Mouse (Mus musculus) small intestine, adult 2 months (tissue): Measurements from ENCODE around the gene Abtb2. TPM values are rescaled to one million over a fixed set of nuclear protein-coding genes. Genes with fewer than 3 reads are reported as not detected.

Experiments used
- H3K27ac ChIP-seq: fragments of 200-500 bp; 2 replicates; pipeline ENCODE4 v1.5.1; 2012; ENCODE audit warnings: low read depth, low read length, control low read depth, inconsistent platforms; ENCODE audit not compliant: insufficient read depth
- H3K27me3 ChIP-seq: fragments of 200-500 bp; 2 replicates; pipeline ENCODE4 v1.6.1; 2012; ENCODE audit warnings: mild to moderate bottlenecking, moderate library complexity, low read length, inconsistent platforms; ENCODE audit not compliant: control insufficient read depth, insufficient read depth
- H3K36me3 ChIP-seq: fragments of 200-500 bp; 2 replicates; pipeline ENCODE4 v1.6.1; 2012; ENCODE audit warnings: mild to moderate bottlenecking, low read length, control low read depth, inconsistent platforms; ENCODE audit not compliant: control insufficient read depth, insufficient read depth
- H3K4me1 ChIP-seq: fragments of 200-500 bp; 2 replicates; pipeline ENCODE4 v1.6.1; 2012; ENCODE audit warnings: low read length, inconsistent platforms, mixed read lengths; ENCODE audit not compliant: control insufficient read depth, insufficient read depth, insufficient read length
- H3K4me3 ChIP-seq: fragments of 200-500 bp; 2 replicates; pipeline ENCODE4 v1.5.1; 2012; ENCODE audit warnings: low read depth, mild to moderate bottlenecking, control low read depth, inconsistent platforms, low read length, moderate library complexity
- CTCF ChIP-seq: fragments of 200-500 bp; IDR thresholded peaks from 2 replicates; pipeline ENCODE4 v1.5.1; 2012; ENCODE audit warnings: low read depth, mild to moderate bottlenecking, control low read depth, inconsistent platforms, low read length, moderate library complexity, mixed read lengths; ENCODE audit not compliant: insufficient replicate concordance, insufficient read length; ENCODE audit errors: extremely low read depth
- POLR2A ChIP-seq: fragments of 200-500 bp; IDR thresholded peaks from 2 replicates; pipeline ENCODE4 v1.6.1; 2012; ENCODE audit warnings: low read depth, mild to moderate bottlenecking, control low read depth, inconsistent platforms, low read length, moderate library complexity
- WGBS: fragments of 180-500 bp; shearing (Covaris S2); methylation state at CpG from one replicate; pipeline ENCODE4 v1.1.7; 2018; 5-methylcytosine and 5-hydroxymethylcytosine counted together
- polyA plus RNA-seq: library from polyadenylated mRNA; depleted of rRNA; stranded (reverse); fragments of >200 nt; gene quantifications from 2 replicates; pipeline ENCODE4 v1.2.3, GENCODE M21; 2012

The Abtb2 gene
- polyA plus RNA-seq, 1 experiment = 2.7 TPM

GRCm38 (mm10) chr2:103675391-103675790 is 109.3 kb downstream of the Abtb2 start:
- H3K4me1 ChIP-seq = peaks cover 2% of the 10 kb centered on the region; the same call in 1 of the 2 replicates
- no peak overlapping the region for H3K4me3 ChIP-seq
- TF ChIP-seq CTCF (no peak), POLR2A (no peak)
- H3K27me3 ChIP-seq = no peaks in the 10 kb centered on the region
- no peak overlapping the region for H3K27ac ChIP-seq
- WGBS = 91% methylated on average over 5 of the region's 5 CpGs
- no peaks in the 10 kb centered on the region for H3K36me3 ChIP-seq

GRCm38 (mm10) chr2:103676808-103677207 is 110.7 kb downstream of the Abtb2 start:
- no peak for TF ChIP-seq POLR2A
- no peak for TF ChIP-seq CTCF
- H3K27ac ChIP-seq = no peak overlapping the region

GRCm38 (mm10) chr2:103677614-103678369 is 111.7 kb downstream of the Abtb2 start:
- H3K27me3 ChIP-seq = no peaks in the 10 kb centered on the region
- peaks cover 6% of the 10 kb centered on the region; the same call in 1 of the 2 replicates for H3K4me1 ChIP-seq
- TF ChIP-seq CTCF (no peak), POLR2A (no peak)
- H3K4me3 ChIP-seq = no peak overlapping the region
- no peak overlapping the region for H3K27ac ChIP-seq
- no peaks in the 10 kb centered on the region for H3K36me3 ChIP-seq
- 87% methylated on average over 7 of the region's 7 CpGs for WGBS

More at GRCm38 (mm10) chr2:103676808-103677207, 110.7 kb downstream of the Abtb2 start:
- Histone ChIP-seq H3K27me3 (no peaks in the 10 kb centered on the region), H3K4me1 (peaks cover 2% of the 10 kb centered on the region; the same call in 1 of the 2 replicates), H3K4me3 (no peak overlapping the region), H3K36me3 (no peaks in the 10 kb centered on the region)
- 72% methylated on average over 2 of the region's 2 CpGs for WGBS

GRCm38 (mm10) chr2:103678433-103678832 is 112.3 kb downstream of the Abtb2 start:
- no peak overlapping the region for H3K4me3 ChIP-seq
- H3K4me1 ChIP-seq = peaks cover 11% of the 10 kb centered on the region; the same call in 1 of the 2 replicates
- H3K27ac ChIP-seq = no peak overlapping the region
- 93% methylated on average over 6 of the region's 6 CpGs for WGBS
- no peaks in the 10 kb centered on the region for H3K36me3 ChIP-seq
- H3K27me3 ChIP-seq = no peaks in the 10 kb centered on the region
- no peak for TF ChIP-seq POLR2A
- no peak for TF ChIP-seq CTCF

GRCm38 (mm10) chr2:103680364-103681110 is 114.4 kb downstream of the Abtb2 start:
- Histone ChIP-seq H3K4me1 (peaks cover 17% of the 10 kb centered on the region; the same call in 1 of the 2 replicates), H3K27me3 (no peaks in the 10 kb centered on the region), H3K27ac (no peak overlapping the region), H3K4me3 (no peak overlapping the region), H3K36me3 (no peaks in the 10 kb centered on the region)
- TF ChIP-seq CTCF (no peak), POLR2A (no peak)
- WGBS = 79% methylated on average over 9 of the region's 9 CpGs

GRCm38 (mm10) chr2:103681149-103681548 is 115.0 kb downstream of the Abtb2 start:
- TF ChIP-seq CTCF (no peak), POLR2A (no peak)
- H3K4me1 ChIP-seq = peaks cover 18% of the 10 kb centered on the region; the same call in 1 of the 2 replicates
- no peaks in the 10 kb centered on the region for H3K36me3 ChIP-seq
- no peaks in the 10 kb centered on the region for H3K27me3 ChIP-seq
- no peak overlapping the region for H3K27ac ChIP-seq
- WGBS = 88% methylated on average over 5 of the region's 5 CpGs
- no peak overlapping the region for H3K4me3 ChIP-seq

GRCm38 (mm10) chr2:103682261-103682722 is 116.2 kb downstream of the Abtb2 start:
- Histone ChIP-seq H3K27ac (peak overlapping the region; percentile 36), H3K4me3 (no peak overlapping the region), H3K27me3 (no peaks in the 10 kb centered on the region), H3K4me1 (peaks cover 18% of the 10 kb centered on the region; the same call in 1 of the 2 replicates), H3K36me3 (no peaks in the 10 kb centered on the region)
- WGBS = 82% methylated on average over 9 of the region's 9 CpGs
- TF ChIP-seq CTCF (no peak), POLR2A (no peak)
